Mouse (Mus musculus): ENCODE measurements around the gene Ckap5. TPM values are rescaled to one million over a fixed set of nuclear protein-coding genes. Genes with fewer than 3 reads are reported as not detected.
A peak's percentile ranks its signal among the peaks of the same experiment; 100 is the strongest.

The Ckap5 gene
- total and polyA plus RNA-seq, 3 experiments: 7.4 to 52.2 (median 47.1) TPM

- peak overlapping the region; percentile 70 for H3K4me3 ChIP-seq
- peak overlapping the region; percentile 94 for H3K9ac ChIP-seq (ENCODE audit: low read depth, low read length)
- WGBS: 3% methylated on average over 16 of the region's 16 CpGs
- intact Hi-C loops (cut with DNase I): loop anchor here (1.0 kb wide), 1 partner anchor 60 kb away; the partner anchor contains the start of genes Atg13 and Harbi1
- H3K27ac ChIP-seq: peak overlapping the region; percentile 94
- DNase-seq: no peak
- peaks cover 9% of the 10 kb centered on the region for H3K4me1 ChIP-seq (ENCODE audit: control insufficient read depth, insufficient read depth, low read length)
- 0 out of 2 replicates have a peak, but pooled peaks cover 2% of the 10 kb centered on the region for H3K79me2 ChIP-seq (replicated peaks; ENCODE audit: control insufficient read depth, insufficient read depth, low read length)
- TF ChIP-seq EP300 (IDR thresholded peaks at IDR 0.05; ENCODE audit: insufficient read depth, low read depth, low read length) (no peak; the same call in 1 of the 2 replicates), CTCF (IDR thresholded peaks at IDR 0.05) (no peak), POLR2A (IDR thresholded peaks at IDR 0.05; ENCODE audit: insufficient read depth, low read depth, low read length) (no peak)
- H3K36me3 ChIP-seq (ENCODE audit: control insufficient read depth, insufficient read depth, low read length): no peaks in the 10 kb centered on the region
- H3K27me3 ChIP-seq (ENCODE audit: control insufficient read depth, insufficient read depth, low read length): no peaks in the 10 kb centered on the region
Observed at GRCm38 (mm10) chr2:91650360-91650995, 123.9 kb downstream of the Ckap5 start.

- Histone ChIP-seq H3K36me3 (ENCODE audit: control insufficient read depth, insufficient read depth, low read length) (no peaks in the 10 kb centered on the region), H3K27me3 (ENCODE audit: control insufficient read depth, insufficient read depth, low read length) (no peaks in the 10 kb centered on the region), H3K79me2 (replicated peaks; ENCODE audit: control insufficient read depth, insufficient read depth, low read length) (0 out of 2 replicates have a peak, but pooled peaks cover 2% of the 10 kb centered on the region), H3K27ac (no peak overlapping the region), H3K4me1 (ENCODE audit: control insufficient read depth, insufficient read depth, low read length) (peaks cover 9% of the 10 kb centered on the region), H3K9ac (ENCODE audit: low read depth, low read length) (no peak overlapping the region), H3K4me3 (no peak overlapping the region)
- TF ChIP-seq CTCF (IDR thresholded peaks at IDR 0.05): no peak
- no peak for TF ChIP-seq POLR2A (IDR thresholded peaks at IDR 0.05; ENCODE audit: insufficient read depth, low read depth, low read length)
- no peak for TF ChIP-seq EP300 (IDR thresholded peaks at IDR 0.05; ENCODE audit: insufficient read depth, low read depth, low read length)
- no peak for DNase-seq
- WGBS: 59% methylated on average over 14 of the region's 14 CpGs
- intact Hi-C loops (cut with DNase I): no loop called here
Observed at GRCm38 (mm10) chr2:91651458-91652258, 125.1 kb downstream of the Ckap5 start.

DNA sequence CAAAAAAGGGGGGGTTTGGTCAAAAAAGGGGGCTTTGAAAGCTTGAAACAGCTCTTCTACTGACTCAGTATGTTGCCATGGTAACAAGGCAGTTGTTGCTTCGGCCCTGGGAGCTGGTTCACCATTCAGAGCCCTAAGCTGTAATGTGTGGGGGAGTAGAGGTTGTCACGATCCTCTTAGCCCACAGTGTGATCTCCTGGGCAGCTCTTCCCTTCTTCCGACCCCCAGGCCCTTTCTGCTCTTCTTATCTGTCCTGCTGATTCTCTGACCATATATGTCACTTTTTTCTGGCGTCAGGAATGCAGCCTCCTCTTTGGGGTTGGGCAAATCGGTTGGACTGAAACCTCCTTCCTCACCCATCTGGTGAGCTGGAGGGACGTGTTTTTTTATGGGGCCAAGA, 126.3 kb downstream of the Ckap5 start:
- intact Hi-C loops (cut with DNase I): no loop called here
- TF ChIP-seq CTCF (IDR thresholded peaks at IDR 0.05): no peak
- TF ChIP-seq POLR2A (IDR thresholded peaks at IDR 0.05; ENCODE audit: insufficient read depth, low read depth, low read length): no peak
- no peak for TF ChIP-seq EP300 (IDR thresholded peaks at IDR 0.05; ENCODE audit: insufficient read depth, low read depth, low read length)
- no peak for DNase-seq
- no peaks in the 10 kb centered on the region for H3K27me3 ChIP-seq (ENCODE audit: control insufficient read depth, insufficient read depth, low read length)
- 45% methylated on average over 6 of the region's 6 CpGs for WGBS
- no peak overlapping the region for H3K27ac ChIP-seq
- H3K4me1 ChIP-seq (ENCODE audit: control insufficient read depth, insufficient read depth, low read length): peaks cover 9% of the 10 kb centered on the region
- no peak overlapping the region for H3K9ac ChIP-seq (ENCODE audit: low read depth, low read length)
- no peak overlapping the region for H3K4me3 ChIP-seq
- H3K36me3 ChIP-seq (ENCODE audit: control insufficient read depth, insufficient read depth, low read length): no peaks in the 10 kb centered on the region
- H3K79me2 ChIP-seq (replicated peaks; ENCODE audit: control insufficient read depth, insufficient read depth, low read length): 0 out of 2 replicates have a peak, but pooled peaks cover 2% of the 10 kb centered on the region

DNA sequence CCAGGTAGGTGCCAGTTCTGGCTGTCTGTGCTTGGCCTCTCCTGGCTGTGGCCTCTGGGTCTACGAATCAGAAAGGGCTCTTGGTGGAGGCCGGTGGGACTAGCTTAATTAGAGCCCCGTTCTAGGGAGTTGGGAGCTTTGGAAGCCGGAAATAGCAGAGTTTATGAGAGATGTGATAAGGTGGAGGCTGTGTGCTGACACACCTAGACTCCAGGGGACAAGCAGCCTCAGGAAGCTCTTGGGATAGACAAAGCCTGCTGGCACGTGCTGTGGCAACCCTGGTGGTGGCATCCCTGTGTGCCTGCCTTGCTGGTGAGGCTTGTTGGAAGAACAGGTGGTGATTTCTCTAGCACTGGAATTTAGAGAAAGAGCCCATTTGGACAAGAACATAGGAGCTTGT, 128.8 kb downstream of the Ckap5 start:
- WGBS: 49% methylated on average over 5 of the region's 5 CpGs
- TF ChIP-seq POLR2A (IDR thresholded peaks at IDR 0.05; ENCODE audit: insufficient read depth, low read depth, low read length): no peak
- Histone ChIP-seq H3K4me3 (no peak overlapping the region), H3K36me3 (ENCODE audit: control insufficient read depth, insufficient read depth, low read length) (no peaks in the 10 kb centered on the region), H3K27ac (no peak overlapping the region), H3K4me1 (ENCODE audit: control insufficient read depth, insufficient read depth, low read length) (peaks cover 8% of the 10 kb centered on the region), H3K9ac (ENCODE audit: low read depth, low read length) (no peak overlapping the region), H3K79me2 (replicated peaks; ENCODE audit: control insufficient read depth, insufficient read depth, low read length) (0 out of 2 replicates have a peak, but pooled peaks cover under 1% of the 10 kb centered on the region), H3K27me3 (ENCODE audit: control insufficient read depth, insufficient read depth, low read length) (no peaks in the 10 kb centered on the region)
- DNase-seq: no peak
- intact Hi-C loops (cut with DNase I): no loop called here

- 39% methylated on average over 6 of the region's 6 CpGs for WGBS
- no peak for DNase-seq
- H3K4me1 ChIP-seq (ENCODE audit: control insufficient read depth, insufficient read depth, low read length): peaks cover 8% of the 10 kb centered on the region
- intact Hi-C loops (cut with DNase I): no loop called here
- no peak overlapping the region for H3K4me3 ChIP-seq
- H3K27ac ChIP-seq: no peak overlapping the region
- no peaks in the 10 kb centered on the region for H3K36me3 ChIP-seq (ENCODE audit: control insufficient read depth, insufficient read depth, low read length)
- no peak overlapping the region for H3K9ac ChIP-seq (ENCODE audit: low read depth, low read length)
- no peaks in the 10 kb centered on the region for H3K27me3 ChIP-seq (ENCODE audit: control insufficient read depth, insufficient read depth, low read length)
- TF ChIP-seq CTCF (IDR thresholded peaks at IDR 0.05): no peak
- no peak for TF ChIP-seq POLR2A (IDR thresholded peaks at IDR 0.05; ENCODE audit: insufficient read depth, low read depth, low read length)
- TF ChIP-seq EP300 (IDR thresholded peaks at IDR 0.05; ENCODE audit: insufficient read depth, low read depth, low read length): no peak
- H3K79me2 ChIP-seq (replicated peaks; ENCODE audit: control insufficient read depth, insufficient read depth, low read length): no peaks in the 10 kb centered on the region
Observed at GRCm38 (mm10) chr2:91655827-91656226, 129.3 kb downstream of the Ckap5 start.

GRCm38 (mm10) chr2:91656774-91657173, 130.2 kb downstream of the Ckap5 start:
- no peak overlapping the region for H3K27ac ChIP-seq
- H3K79me2 ChIP-seq (replicated peaks; ENCODE audit: control insufficient read depth, insufficient read depth, low read length): no peaks in the 10 kb centered on the region; the same call in 1 of the 2 replicates
- H3K9ac ChIP-seq (ENCODE audit: low read depth, low read length): no peak overlapping the region
- no peak for TF ChIP-seq EP300 (IDR thresholded peaks at IDR 0.05; ENCODE audit: insufficient read depth, low read depth, low read length)
- no peak for TF ChIP-seq POLR2A (IDR thresholded peaks at IDR 0.05; ENCODE audit: insufficient read depth, low read depth, low read length)
- no peak for TF ChIP-seq CTCF (IDR thresholded peaks at IDR 0.05)
- DNase-seq: no peak
- no peaks in the 10 kb centered on the region for H3K27me3 ChIP-seq (ENCODE audit: control insufficient read depth, insufficient read depth, low read length)
- intact Hi-C loops (cut with DNase I): no loop called here
- WGBS: 63% methylated on average over 8 of the region's 8 CpGs
- peaks cover 6% of the 10 kb centered on the region for H3K4me1 ChIP-seq (ENCODE audit: control insufficient read depth, insufficient read depth, low read length)
- H3K36me3 ChIP-seq (ENCODE audit: control insufficient read depth, insufficient read depth, low read length): no peaks in the 10 kb centered on the region
- no peak overlapping the region for H3K4me3 ChIP-seq
